Mouse (Mus musculus) liver, embryonic 18 days (tissue): Measurements from ENCODE around the gene Ceacam9. TPM values are rescaled to one million over a fixed set of nuclear protein-coding genes. Genes with fewer than 3 reads are reported as not detected.

ENCODE experiments used
- polyA plus RNA-seq: library from polyadenylated mRNA; depleted of rRNA; stranded (reverse); fragments of >200 nt; gene quantifications from 2 replicates; pipeline ENCODE4 v1.2.3, GENCODE M21; 2012; rRNA removed

The Ceacam9 gene
- polyA plus RNA-seq: not detected in 2 replicates

DNA sequence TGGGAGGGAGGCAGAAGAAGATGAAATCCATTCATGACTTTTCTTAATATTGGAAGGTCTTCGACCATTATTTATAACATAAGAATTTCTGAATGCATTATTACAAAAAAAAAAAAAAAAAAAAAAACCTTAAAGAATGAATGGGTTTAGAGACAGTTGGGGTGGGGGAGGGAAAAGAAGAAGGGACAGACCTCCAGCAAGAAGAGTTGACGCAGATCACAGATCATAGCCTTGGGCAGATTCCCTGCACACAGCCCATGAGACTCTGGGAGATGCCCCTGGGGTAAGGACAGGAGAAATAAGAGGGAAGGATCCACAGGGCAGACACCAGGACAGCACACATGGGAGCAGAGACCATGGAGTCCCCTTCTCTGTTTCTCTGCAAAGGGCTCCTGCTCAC is at the start of gene Ceacam9:
Gene Ceacam9, plus strand, starts transcription at position 301 of the 400 bp plus-strand sequence.

DNA sequence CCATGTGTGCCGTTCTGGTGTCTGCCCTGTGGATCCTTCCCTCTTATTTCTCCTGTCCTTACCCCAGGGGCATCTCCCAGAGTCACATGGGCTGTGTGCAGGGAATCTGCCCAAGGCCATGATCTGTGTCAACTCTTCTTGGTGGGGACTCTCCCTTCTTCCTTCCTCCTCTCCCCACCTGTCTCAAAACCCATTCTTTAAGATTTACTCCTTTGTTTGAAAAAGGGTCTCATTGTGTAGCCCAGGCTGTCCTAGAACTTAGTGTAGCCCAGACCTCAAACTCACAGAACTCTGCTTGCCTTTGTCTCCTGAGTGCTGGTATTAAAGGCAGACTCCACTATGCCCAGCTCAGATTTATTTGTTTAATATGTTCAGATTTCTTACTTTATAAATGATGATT is 46.1 kb upstream of the Ceacam9 start, which contains the start of gene Ceacam15:
Gene Ceacam15, minus strand, starts transcription at position 101 of the 400 bp plus-strand sequence.

DNA sequence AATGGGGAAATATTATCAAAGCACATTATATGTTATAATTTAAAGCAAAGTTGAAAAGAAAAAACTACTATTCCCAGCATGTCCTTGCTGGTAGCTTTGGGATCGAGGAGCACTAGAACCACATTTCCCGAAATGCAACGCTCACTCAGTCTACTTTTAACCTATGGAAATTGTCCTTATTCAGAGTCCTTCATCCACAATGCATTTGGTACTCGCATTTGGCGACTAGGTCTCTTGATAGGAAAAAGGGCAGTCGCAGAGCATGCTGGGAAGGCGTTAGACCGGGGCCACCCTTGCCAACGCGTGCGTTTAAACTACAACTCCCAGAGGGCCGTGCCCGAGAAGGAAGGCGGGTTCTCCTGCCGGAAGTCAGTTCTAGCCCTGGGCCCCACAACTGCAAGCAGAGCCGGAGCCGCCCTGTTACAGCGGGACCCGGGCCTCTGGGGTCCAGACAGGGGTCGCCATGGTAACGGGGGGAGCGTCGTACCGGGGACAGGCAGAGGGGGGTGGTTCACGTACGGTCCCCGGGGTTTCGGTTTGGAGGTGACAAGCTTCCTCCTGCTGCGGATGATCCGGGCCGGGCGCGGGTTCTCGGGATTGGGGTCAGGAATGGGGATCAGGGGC is 16.5 kb downstream of the Ceacam9 start, which contains the start of gene Ap2s1:
Gene Ap2s1, plus strand, starts transcription at position 338 of the 624 bp plus-strand sequence.

Other genes with a start within 250 kb of the Ceacam9 start
- not detected in 2 replicates for gene Npas1, start 244.2 kb upstream of the Ceacam9 start, polyA plus RNA-seq
- gene Arhgap35, start 106.9 kb upstream of the Ceacam9 start, polyA plus RNA-seq: 4.2 TPM in 2 replicates
- not detected in 2 replicates for gene Ceacam15, start 46.2 kb upstream of the Ceacam9 start, polyA plus RNA-seq
- 154 and 157 TPM in 2 replicates for gene Ap2s1, start 16.5 kb downstream of the Ceacam9 start, polyA plus RNA-seq
- 73.9 and 75.4 TPM in 2 replicates for gene Slc1a5, start 59.4 kb downstream of the Ceacam9 start, polyA plus RNA-seq
- 30.6 and 36.3 TPM in 2 replicates for gene Strn4, start 94.0 kb downstream of the Ceacam9 start, polyA plus RNA-seq
- 7.4 and 7.5 TPM in 2 replicates for gene Fkrp, start 94.8 kb downstream of the Ceacam9 start, polyA plus RNA-seq
- 4.9 and 5.2 TPM in 2 replicates for gene Prkd2, start 121.0 kb downstream of the Ceacam9 start, polyA plus RNA-seq
- 0.61 and 0.81 TPM in 2 replicates for gene Dact3, start 153.4 kb downstream of the Ceacam9 start, polyA plus RNA-seq
- gene Gng8, start 169.9 kb downstream of the Ceacam9 start, polyA plus RNA-seq: 0.50 and 0.61 TPM in 2 replicates
- 1.1 and 1.4 TPM in 2 replicates for gene Ptgir, start 184.6 kb downstream of the Ceacam9 start, polyA plus RNA-seq
- 68.8 and 69.7 TPM in 2 replicates for gene Calm3, start 202.2 kb downstream of the Ceacam9 start, polyA plus RNA-seq
- 0.03 and 0.04 TPM in 2 replicates for gene Pnmal2, start 222.8 kb downstream of the Ceacam9 start, polyA plus RNA-seq
- gene Pnmal1, start 237.8 kb downstream of the Ceacam9 start, polyA plus RNA-seq: 0.01 TPM in 2 replicates